Mouse (Mus musculus) spleen, adult 12 weeks (tissue): ENCODE measurements around the gene Sh2d1b2.
A peak's percentile ranks its signal among the peaks of the same experiment; 100 is the strongest.
"Not testable (repeated sequence)": the region's sequence is repeated elsewhere in the genome, so short reads cannot be mapped to it uniquely, and the experiment has no call there.

Source experiments
- DNase-seq: peaks from one replicate; pipeline ENCODE4 v3.0.0; 2022; ENCODE audit warnings: low spot score

Gene Sh2d1b2

GRCm38 (mm10) chr1:170232688-170233087 lies at the start of gene Sh2d1b2:
Sh2d1b2 (plus strand) TSS chr1:170232749.
- DNase-seq: not testable (repeated sequence)

DNA sequence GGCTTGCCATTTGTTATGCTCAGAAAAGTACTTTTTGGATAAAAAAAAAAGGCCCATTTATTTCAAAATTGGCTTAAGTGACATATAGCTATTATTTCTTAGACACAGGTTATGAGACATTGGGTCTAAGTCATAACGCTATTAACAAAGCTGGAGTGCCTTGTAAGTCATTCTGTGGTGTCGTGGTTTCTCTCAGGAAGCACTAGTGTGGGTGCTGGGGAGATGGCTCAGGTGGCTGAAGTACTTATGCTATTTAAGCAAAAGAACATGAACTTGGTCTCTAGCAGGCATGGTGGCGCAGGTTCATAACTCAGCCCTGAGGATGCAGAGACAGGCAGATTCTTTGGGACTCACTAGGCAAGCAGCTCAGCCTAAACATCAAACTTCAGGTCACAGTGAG lies 47.4 kb upstream of the Sh2d1b2 start:
- no peak for DNase-seq

GRCm38 (mm10) chr1:170186531-170186930 lies 46.0 kb upstream of the Sh2d1b2 start:
- no peak for DNase-seq

- DNase-seq: no peak
These were observed 43.9 kb upstream of the Sh2d1b2 start for GRCm38 (mm10) chr1:170188601-170189000.

DNA sequence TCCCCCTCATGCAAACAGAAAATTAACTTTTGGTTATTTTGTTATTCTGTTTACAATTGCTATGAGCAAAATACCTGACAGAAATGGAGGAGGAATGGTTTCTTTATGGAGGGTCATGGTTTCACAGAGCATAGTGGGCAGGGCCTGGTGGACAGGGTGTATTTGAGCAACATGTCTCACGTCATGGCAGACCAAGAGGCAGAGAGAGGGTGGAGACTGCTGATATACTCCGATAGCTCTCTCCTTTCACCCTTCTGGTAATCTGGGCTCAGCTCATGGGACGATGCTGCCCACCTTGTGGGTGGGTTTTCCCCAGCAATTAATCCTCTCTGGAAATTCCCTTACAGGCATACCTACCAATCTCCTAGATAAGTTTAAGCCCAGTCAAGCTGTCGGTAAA lies 42.3 kb upstream of the Sh2d1b2 start:
- no peak for DNase-seq

DNA sequence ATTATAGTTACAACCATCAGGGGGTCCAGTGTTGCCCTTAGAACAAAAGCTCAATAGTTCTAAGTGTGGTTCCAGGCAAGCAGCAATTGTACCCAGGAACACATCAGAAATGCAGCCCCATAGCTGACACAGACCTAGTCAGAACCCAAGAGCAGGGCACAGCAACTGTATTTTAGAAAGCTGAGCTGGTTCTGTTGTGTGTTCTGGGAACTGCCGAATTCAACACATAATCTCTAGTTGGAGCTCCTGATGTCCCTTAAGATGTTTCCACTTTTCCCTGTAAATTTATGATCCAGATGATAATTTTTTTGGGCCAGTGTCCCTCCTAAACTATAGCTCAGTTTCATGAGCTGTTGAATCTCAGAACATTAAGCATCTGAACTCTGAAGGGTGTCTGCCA lies 40.6 kb upstream of the Sh2d1b2 start:
- no peak for DNase-seq

DNA sequence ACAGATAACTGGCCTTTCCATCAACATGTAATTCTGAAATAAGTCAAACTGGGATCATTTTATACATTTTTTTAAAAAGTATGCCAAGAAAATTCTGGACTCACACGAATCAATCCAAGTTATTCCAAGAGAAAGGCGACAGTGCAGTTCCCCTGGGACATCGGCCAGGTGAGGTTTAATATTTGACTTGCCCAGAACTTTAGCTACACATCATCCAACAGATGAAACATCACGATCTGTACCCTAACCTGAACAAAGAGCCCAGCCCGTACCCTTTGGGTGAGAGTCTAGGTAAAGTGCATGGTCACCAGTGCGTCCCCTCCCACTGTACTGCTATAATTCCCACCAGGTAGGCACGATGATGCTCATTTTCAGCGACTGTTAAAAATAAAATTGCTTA lies 36.3 kb upstream of the Sh2d1b2 start:
- no peak for DNase-seq

GRCm38 (mm10) chr1:170200379-170200778 lies 32.2 kb upstream of the Sh2d1b2 start:
- DNase-seq: no peak

- DNase-seq: no peak
These were observed 26.2 kb upstream of the Sh2d1b2 start for GRCm38 (mm10) chr1:170206395-170206794.

DNA sequence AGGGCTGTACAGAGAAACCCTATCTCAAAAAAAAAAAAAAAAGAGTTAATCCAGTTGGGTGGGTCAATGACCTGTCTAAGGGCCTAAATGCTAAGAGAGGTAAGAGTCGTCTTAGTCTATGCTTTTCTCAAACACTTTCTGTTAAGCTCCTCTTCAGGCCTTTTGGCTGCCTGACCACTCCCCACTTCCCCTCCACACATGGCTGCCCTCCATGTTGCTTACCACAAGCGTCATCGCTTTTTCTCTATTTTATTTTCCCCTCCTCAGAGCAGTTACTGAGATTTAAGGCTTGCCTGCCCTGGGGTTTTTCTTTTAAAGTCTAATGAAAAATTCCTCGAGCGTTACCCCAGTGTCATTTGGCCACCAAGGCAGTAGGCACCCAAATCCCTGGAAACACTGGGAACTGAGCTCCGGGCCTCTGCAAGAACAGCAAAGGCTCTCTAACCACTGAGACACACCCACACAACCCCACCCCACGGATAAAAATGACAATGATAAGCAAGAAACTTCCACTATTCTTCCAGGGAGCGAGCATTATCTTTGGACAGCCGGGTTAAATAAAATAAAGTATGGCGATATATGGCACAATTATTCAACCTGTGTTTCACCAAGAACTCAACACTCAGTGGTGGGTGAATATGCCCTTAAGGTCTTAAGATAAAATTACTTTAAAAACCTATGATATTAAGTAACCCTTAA lies 19.2 kb upstream of the Sh2d1b2 start:
- DNase-seq: no peak

DNA sequence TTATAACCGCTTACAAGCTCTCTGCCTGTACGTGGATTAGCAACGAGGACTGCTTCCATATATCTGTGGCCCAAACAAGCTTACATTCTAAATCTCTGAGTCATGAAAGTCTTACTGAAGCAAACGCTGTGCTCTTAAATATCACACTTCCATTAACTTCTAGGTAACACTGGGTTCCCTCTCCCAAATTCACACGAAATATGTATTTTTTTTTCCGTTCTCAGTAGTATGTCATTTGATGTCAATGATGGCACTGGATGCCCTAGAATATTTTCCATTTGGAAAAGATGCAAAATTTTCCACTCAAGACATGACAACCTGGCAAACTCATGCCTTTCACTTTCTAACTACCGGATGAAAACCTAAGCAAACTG lies 18.2 kb upstream of the Sh2d1b2 start:
- no peak for DNase-seq

DNA sequence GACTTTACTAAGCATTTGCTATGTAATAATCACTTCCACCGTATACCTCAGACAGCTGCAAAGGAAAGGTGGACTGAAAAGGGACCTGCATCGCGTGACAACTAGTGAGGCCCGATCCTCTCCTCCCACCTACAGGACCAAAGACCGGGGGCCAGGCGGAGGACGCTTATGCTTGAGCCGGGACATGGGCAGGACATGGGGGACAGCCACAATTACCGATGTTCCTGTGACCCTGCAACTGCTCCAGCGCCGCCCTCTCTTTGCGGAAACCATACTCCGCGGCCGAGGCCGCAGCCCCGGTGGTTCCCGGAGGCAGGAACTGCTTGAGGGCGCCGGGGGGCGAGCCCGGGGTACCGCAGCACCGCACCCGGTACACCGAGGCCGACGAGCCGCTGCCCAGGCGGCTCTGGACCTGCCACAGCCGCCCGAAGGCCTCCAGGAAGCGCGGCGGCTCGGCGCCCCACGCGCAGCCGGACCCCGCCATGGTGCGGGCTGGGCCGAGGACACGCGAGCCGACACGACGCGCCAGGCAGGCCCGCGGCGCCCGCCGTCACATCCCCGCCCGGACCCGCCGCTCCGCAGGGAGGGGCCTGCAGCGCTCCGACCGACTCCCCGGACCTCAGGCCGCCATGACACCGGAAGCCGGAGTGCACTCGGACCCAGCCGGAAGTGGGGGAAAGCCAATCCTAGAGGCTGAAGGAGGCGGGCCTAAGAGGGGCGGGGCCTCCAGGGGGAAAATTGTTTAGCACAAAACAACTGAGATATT lies 17.6 kb upstream of the Sh2d1b2 start, which contains the start of gene Uhmk1:
Uhmk1 (minus strand) TSS at position 641 of the 766 bp plus-strand sequence.
- peak; percentile 81 for DNase-seq

DNA sequence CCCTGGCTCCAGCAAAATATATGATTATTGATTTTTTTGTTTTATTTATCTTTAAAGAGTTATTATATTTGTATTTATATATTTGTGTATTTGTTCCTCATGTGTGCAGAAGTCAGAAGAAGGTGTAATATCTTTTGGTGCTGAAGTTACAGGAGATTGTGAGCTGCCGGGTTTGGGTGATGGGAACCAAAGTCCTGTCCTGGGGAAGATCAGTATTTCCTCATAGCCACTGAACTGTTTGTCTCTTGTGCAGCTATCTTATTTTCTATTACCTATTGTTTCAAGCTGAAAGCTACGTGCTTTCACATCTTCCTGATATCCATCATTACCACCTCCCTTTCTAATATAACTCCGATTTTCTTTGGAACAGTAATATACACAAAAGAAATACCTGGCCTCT lies 17.0 kb upstream of the Sh2d1b2 start:
- DNase-seq: no peak

GRCm38 (mm10) chr1:170218091-170218884 lies 14.3 kb upstream of the Sh2d1b2 start:
- no peak for DNase-seq

DNA sequence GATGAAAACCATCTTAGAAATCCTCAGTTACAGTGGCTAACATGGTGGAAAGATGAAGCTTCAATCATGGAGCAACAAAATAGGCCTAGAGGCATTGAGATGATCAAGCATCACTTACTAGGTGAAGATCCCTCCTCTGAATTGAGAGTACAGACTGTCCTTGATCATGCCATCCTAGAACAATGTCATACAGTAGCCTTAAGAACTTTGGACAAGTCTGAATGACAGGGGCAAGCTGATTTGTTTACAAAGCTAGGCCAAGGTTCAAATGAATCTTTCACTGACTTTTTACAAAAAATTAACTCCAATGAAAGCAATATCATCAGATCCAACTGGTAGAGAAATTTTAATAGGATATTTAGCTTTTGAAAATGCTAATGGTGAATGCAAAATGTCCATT lies 12.2 kb upstream of the Sh2d1b2 start:
- DNase-seq: no peak

- DNase-seq: no peak
These were observed 9.3 kb upstream of the Sh2d1b2 start for GRCm38 (mm10) chr1:170223276-170223675.

DNA sequence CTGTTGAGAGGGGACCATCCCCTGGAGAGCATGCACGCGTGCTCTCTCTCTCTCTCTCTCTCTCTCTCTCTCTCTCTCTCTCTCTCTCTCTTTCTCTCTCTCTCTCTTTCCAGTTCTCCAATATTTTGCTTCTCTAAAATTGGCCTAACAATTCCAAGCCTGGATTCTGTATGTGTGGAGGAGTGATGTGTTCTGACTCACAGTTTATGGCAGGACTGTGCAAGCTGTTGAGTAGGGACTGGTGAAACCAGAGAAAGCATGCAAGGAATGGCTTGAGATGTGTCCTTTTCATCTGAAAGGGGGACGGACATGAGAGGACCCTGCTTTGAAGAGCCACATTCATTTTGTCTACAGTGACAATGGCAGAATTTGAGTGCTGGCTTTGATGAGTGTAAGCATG lies 12.5 kb downstream of the Sh2d1b2 start:
- no peak for DNase-seq

DNA sequence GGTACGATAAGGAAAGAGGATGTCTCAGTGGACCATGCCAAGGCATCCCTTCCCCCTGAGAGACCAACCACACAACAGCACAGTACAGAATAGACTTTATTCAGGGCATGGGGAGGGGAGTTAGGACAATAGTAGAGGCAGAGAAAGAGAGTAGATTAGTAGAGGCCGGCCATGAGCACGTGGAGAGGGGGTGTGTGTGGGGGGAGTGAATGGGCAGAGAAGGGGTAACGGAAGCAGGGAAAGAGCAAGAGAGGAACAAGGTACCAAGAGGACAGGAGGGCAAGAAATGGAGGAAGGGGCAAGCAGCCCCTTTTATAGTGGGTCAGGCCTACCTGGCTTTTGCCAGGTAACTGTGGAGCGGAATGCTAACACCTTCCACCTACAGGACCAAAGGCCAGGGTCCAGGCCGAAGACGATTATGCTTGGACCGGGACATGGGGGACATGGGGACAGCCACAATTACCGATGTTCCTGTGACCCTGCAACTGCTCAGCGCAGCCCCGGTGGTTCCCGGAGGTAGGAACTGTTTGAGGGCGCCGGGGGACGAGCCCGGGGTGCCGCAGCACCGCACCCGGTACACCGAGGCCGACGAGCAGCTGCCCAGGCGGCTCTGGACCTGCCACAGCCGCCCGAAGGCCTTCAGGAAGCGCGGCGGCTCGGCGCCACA lies 22.5 kb downstream of the Sh2d1b2 start:
- no peak for DNase-seq

- peak; percentile 55 for DNase-seq
These were observed 23.0 kb downstream of the Sh2d1b2 start for GRCm38 (mm10) chr1:170255560-170255910.

- DNase-seq: no peak
These were observed 37.7 kb downstream of the Sh2d1b2 start for GRCm38 (mm10) chr1:170270281-170270680.

DNA sequence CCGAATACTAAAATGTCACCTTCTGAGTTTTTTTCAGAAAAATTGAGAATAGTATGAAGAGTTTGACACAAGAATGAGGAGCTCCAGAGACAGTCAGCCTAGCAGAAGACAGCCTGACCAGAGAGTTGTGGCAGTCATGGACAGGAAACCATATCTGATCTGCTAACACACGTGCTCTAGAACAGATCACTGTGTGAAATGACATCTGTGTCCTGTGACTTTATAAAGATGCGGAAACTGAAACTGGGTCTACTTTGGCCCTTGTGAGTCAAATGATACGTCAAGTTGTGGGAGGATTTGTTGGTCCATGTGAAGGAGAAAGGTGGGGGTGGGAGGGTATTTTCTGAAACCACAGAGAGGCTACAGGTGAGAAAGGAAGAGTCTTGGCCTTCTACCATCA lies 38.1 kb downstream of the Sh2d1b2 start:
- no peak for DNase-seq

- no peak for DNase-seq
These were observed 40.7 kb downstream of the Sh2d1b2 start for GRCm38 (mm10) chr1:170273252-170273651.
